Mouse (Mus musculus) brain, embryonic 14.5 days (tissue): ENCODE measurements at regions not wholly inside any gene's neighbourhood (a gene's known extent, or its start where the extent isn't known, plus 50 kb on each side); places are given as distances from the start of the nearest gene placed in this dataset.
"Not testable (repeated sequence)": the region's sequence is repeated elsewhere in the genome, so short reads cannot be mapped to it uniquely, and the experiment has no call there.

ENCODE experiments used
- DNase-seq: peaks from one replicate; pipeline ENCODE4 v3.0.0-alpha.2; 2011; ENCODE audit warnings: low read depth
- CTCF ChIP-seq: fragments of 200-500 bp; IDR thresholded peaks from 2 replicates; pipeline ENCODE4 v1.5.1; 2012; ENCODE audit warnings: inconsistent platforms, mild to moderate bottlenecking, moderate library complexity, borderline replicate concordance; ENCODE audit not compliant: insufficient read depth, insufficient read length; ENCODE audit errors: extremely low read depth
- POLR2A ChIP-seq: fragments of 200-500 bp; IDR thresholded peaks from 2 replicates; pipeline ENCODE4 v1.6.1; 2012; ENCODE audit warnings: mild to moderate bottlenecking, inconsistent platforms, borderline replicate concordance; ENCODE audit not compliant: poor library complexity, insufficient read depth, insufficient read length, severe bottlenecking; ENCODE audit errors: extremely low read depth

GRCm38 (mm10) chr13:111309848-111310692 lies 55.3 kb downstream of the Actbl2 start:
- peak; percentile 64 for DNase-seq
- no peak for TF ChIP-seq POLR2A
- TF ChIP-seq CTCF, result no peak

DNA sequence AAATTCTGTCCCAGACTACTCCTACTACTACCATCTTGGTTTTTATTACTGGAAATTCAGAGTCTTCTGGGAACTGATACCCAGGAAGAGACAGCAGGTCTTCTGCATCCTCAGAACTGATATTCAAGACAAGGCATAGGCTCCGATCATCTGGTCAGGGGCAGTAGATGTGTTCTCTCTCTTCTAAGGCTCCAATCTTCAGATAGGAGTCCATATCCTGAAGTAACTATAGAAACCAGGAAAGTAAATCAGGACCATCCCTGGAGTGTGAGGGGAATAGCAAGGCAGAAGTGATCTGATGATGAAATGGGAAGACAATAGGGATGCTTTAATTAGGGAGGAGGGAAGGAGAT lies 55.9 kb downstream of the Actbl2 start:
- TF ChIP-seq CTCF, result no peak

DNA sequence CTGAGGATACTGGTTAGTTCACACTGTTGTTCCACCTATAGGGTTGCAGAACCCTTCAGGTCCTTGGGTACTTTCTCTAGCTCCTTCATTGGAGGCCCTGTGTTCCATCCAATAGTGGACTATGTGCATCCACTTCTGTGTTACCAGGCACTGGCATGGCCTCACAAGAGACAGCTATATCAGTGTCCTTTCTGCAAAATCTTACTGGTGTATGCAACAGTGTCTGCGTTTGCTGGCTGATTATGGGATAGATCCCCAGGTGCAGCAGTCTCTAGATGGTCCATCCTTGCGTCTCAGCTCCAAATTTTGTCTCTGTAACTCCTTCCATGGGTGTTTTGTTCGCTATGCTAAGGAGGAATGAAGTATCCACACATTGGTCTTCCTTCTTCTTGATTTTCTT lies 58.7 kb downstream of the Actbl2 start:
- DNase-seq, result not testable (repeated sequence)

More for the DNA sequence above, 55.9 kb downstream of the Actbl2 start:
- no peak for DNase-seq

GRCm38 (mm10) chr13:111317876-111318275 lies 63.1 kb downstream of the Actbl2 start:
- DNase-seq, result not testable (repeated sequence)

DNA sequence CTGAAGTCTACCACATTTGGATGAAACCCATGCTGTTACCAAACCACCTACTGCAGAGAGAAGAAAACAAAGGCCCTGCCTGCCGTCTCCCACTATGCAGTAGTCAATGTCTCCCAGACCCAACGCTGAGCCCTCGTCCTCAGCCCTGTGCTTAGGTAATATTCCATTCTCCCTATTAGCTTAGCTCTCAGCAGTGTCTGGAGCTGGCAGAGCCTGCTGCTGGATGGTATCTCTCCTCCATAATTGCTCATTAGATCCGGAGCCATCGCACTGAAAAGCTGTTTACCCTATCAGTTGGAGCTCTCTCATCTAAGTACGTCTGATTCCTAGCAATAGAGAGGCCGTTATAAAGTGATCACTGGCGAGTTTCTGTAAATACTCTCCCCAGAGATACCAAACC lies 68.4 kb downstream of the Actbl2 start:
- DNase-seq, result peak; percentile 74
- TF ChIP-seq POLR2A (no peak), CTCF (no peak)

DNA sequence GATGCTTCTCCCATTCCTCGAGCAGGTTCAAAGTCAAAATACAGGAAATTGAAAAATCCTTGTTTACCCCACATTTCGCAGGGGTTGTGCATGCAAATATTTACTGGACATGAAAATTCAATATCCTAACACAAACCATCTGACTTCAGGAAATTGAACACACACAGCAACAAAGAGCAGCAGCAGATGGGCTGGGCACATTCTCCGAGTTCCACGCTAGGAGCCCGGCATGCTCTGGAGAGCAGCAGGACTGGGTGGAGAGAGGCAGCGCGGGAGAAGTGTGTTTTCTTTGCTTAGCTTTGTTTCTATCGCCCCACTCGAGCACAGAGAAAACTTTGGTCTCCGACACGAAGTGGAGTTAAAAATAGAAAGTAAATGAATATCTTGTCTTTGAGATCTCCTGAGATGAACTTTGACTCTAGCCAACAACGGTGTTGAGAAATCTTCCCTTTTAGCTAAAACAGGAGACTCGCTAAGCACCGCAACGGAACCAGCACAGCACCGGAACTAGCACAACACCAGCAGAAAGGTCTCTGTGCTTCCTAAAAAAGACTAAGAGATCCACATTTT lies 71.4 kb downstream of the Actbl2 start:
- no peak for TF ChIP-seq POLR2A
- no peak for TF ChIP-seq CTCF
- no peak for DNase-seq

- no peak for DNase-seq
- no peak for TF ChIP-seq CTCF
- TF ChIP-seq POLR2A, result no peak
These were observed 78.2 kb downstream of the Actbl2 start for GRCm38 (mm10) chr13:111333035-111333434.

GRCm38 (mm10) chr13:111333851-111334250 lies 79.0 kb downstream of the Actbl2 start:
- no peak for TF ChIP-seq CTCF
- TF ChIP-seq POLR2A, result no peak
- DNase-seq, result no peak

DNA sequence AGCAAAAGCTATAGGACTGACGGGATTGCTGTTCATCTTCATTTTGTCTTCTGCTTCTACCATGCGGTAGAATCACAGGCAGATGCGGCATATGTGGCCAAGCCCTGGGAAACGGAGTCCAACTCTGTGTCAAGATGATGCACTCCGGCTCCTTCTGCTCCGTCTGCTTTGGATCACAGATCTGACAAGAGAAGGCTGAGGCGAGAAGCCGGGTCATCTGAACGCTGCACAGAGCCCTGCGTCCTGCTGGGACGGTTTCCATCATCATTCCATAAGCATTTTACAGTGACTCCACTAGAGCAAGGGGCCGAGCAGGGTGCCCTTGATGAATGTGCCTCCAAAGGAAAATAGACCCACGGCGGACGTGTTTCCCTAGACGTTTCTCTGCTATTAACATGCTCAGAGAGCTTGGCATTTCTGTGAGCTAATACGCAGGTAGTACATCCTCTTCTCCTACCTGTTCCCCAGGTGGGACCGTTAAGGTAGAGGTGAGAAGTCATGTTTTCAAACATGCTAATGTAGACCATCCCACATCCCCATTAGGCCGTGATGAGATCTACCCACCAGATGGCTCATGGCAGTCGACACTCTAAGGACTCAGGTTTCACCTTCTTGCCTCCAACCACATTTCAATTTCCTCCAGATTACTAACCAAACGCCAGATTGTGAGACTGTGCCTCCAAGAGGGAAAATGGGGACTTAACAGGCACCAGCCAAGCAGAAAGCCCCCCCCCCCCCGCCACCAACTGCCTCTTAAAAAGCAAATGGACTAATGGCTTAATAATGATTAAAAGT lies 79.6 kb downstream of the Actbl2 start:
- DNase-seq, result peak; percentile 24
- TF ChIP-seq CTCF, result no peak
- no peak for TF ChIP-seq POLR2A

DNA sequence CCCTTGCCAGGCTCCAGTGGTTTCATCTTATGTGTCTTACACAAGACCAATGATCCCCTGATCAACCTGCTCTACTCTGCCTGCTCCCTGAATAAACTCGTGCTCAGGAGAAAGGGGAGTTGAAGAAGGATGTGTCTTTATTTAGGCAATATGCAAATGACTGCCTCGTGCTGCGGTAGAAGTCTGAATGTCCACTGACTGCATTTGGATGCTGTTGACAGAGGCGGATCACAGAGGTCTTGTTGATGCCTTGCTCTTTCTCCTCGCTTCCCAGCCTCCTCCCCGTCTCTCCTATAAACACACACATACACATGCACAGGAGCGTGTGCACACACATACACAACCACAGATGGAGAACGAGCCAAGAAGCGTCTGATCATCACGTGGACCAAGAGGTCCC lies 90.2 kb downstream of the Actbl2 start:
- TF ChIP-seq CTCF, result no peak
- TF ChIP-seq POLR2A, result no peak

GRCm38 (mm10) chr13:111345486-111346440 lies 91.0 kb downstream of the Actbl2 start:
- no peak for DNase-seq
- no peak for TF ChIP-seq POLR2A
- no peak for TF ChIP-seq CTCF

More for the DNA sequence above, 90.2 kb downstream of the Actbl2 start:
- no peak for DNase-seq
